Mouse (Mus musculus): ENCODE measurements around the gene Mau2.

DNA sequence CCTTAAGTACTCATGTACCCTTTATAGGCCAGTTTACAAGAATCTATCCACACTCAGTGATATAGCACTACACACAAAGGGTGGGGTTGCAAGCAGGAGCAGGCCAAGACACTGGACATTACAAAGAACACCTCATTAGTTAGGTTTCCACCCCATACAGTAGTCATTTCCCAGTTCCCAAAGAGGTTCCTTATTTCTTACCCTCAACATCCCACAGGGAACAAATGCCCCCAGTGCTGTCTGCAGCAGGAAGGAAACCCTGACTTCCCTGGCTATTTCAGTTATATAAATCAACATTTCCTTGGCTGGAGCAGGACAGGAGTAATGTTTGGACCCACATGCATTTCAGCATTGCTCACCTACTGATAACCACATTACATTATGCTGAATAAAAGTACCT, 54.8 kb downstream of the Mau2 start:
- TF ChIP-seq EP300 (IDR thresholded peaks at IDR 0.05; ENCODE audit: low read length) (no peak), GABPA (IDR thresholded peaks at IDR 0.05; ENCODE audit: insufficient replicate concordance, low read depth, low read length) (no peak), TCF12 (IDR thresholded peaks at IDR 0.05; ENCODE audit: low read depth, low read length) (no peak), CHD2 (IDR thresholded peaks at IDR 0.05; ENCODE audit: low read length) (no peak), POLR2A (IDR thresholded peaks at IDR 0.05; ENCODE audit: low read depth, low read length) (no peak), HCFC1 (IDR thresholded peaks at IDR 0.05; ENCODE audit: low read depth, low read length) (no peak), ZKSCAN1 (IDR thresholded peaks at IDR 0.05; ENCODE audit: borderline replicate concordance, low read depth, low read length) (no peak), CTCF (conservative IDR thresholded peaks at IDR 0.05 in 1 of 2, IDR thresholded peaks at IDR 0.05 in 1 of 2; ENCODE audit: low read depth in 2 of 2, low read length in 2 of 2) (no peak), USF1 (IDR thresholded peaks at IDR 0.05; ENCODE audit: low read depth, low read length) (no peak)

Data from CH12.LX (cell line).